Mouse (Mus musculus) liver, postnatal 0 days (tissue): Measurements from ENCODE around the gene Apoc2.

Experiments
- CTCF ChIP-seq: sonication (generic); IDR thresholded peaks from 2 replicates; pipeline ENCODE4 v1.5.1; 2016; ENCODE audit warnings: antibody characterized with exemption, low read depth
- EP300 ChIP-seq: IDR thresholded peaks from 2 replicates; pipeline ENCODE4 v1.6.1; 2016; ENCODE audit warnings: antibody characterized with exemption, low read depth, mild to moderate bottlenecking

DNA sequence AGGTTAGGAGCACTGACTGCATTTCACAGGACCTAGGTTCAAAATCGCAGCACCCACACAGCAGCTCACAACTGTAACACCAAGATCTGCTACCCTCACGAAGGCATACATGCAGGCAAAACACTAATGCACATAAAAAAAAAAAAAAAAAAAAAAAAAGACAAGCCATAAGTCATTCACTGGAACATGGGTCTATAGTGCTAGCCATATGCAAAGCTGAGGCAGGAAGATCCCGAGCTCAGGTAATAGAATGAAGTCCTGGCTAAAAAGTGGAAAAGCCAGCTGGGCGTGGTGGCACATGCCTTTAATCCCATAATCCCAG is 22.0 kb upstream of the Apoc2 start:
- TF ChIP-seq CTCF (no peak), EP300 (no peak)
